Mouse (Mus musculus) layer of hippocampus, postnatal 14 days (tissue): ENCODE results near the gene Zfp280d. TPM values are rescaled to one million over a fixed set of nuclear protein-coding genes. Genes with fewer than 3 reads are reported as not detected.

Source experiments
- DNase-seq, 2 experiments: peaks; one replicate each; pipeline ENCODE4 v3.0.0; 2021 to 2022; ENCODE audit warnings: low spot score in 2 of 2, mixed read lengths in 1 of 2
- long read RNA-seq, 2 experiments: library from polyadenylated mRNA; stranded (forward); transcript quantifications; one replicate each; pipeline ENCODE4 v2.0.0; 2021
- total RNA-seq, 2 experiments: library from RNA; stranded (reverse); gene quantifications; 2 replicates each; pipeline ENCODE4 v1.2.3; 2021

Gene Zfp280d
- 10 to 100 TPM; 48.7 to 55.8 TPM for total RNA-seq
- long read RNA-seq, experiment 1, partial matches to known transcripts, result 2 of 5 reads
- long read RNA-seq, experiment 1, other reads (novel, unspliced or antisense), result 2 of 5 reads
- long read RNA-seq, experiment 2, full-length matches to known transcripts, result 2 of 11 reads
- long read RNA-seq, experiment 2, partial matches to known transcripts, result 4 of 11 reads
- long read RNA-seq, experiment 2, other reads (novel, unspliced or antisense), result 5 of 11 reads

DNA sequence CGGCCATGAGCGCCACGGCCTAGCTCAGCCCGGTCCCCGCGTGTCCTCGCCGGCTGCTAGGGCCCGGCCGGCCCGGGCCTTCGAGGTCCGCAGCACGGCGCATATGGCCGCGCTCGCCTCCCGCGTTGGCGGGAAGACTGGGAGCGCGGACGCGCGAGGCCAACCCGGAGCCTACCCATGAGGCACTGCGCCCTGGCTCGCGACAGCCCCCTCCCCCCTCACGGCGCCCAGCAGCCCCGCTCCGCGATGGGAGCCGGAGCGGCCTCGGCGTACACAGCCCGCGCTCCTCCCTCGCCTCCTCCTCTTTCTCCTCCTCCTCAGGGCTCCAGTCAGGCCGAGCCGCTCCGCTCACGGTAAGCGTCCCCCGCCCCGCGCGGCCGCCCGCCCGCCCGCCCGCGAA, at the start of gene Zfp280d:
TSS of gene Zfp280d (plus strand) at position 184 of the 400 bp plus-strand sequence.
- peak; percentile 88 to 92 for DNase-seq

DNA sequence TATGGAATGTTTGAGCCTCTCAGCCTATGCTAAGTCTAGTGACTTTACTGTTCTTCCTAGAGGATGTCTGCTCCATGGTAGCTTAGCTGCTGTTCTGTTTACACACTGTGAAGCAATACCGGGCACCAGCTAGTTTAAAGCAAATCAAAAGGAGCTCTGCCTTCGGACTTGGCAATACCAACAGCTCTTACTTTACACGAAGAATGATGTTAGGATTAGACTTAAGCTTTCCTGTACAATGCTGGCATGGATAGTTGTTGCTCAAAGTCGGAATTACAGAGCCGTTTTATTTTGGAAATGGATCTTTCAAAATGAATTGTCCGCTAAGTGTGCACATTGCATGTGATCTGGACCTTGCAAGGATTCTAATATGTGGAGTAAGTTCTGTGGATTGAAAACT, 48.1 kb upstream of the Zfp280d start:
- DNase-seq, result no peak

DNA sequence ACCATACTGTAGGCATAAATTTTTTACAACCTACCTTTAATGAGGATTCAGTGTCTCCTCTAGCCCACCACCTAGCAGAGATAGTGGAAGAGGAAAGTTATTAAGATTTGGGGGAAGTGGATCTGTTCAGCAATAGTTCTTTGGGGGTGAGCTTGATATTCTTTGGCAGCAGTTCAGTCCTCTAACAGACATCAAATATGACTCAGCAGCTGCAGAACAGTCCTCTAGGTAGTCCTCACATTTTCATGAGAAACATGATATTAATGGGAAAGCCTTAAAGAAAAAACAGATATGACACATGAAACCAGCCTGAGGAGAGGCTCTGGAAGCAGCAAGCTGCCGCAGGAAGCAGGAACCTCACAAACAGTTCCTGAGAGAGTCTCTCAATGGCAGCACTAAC, 22.0 kb upstream of the Zfp280d start:
- no peak for DNase-seq

GRCm38 (mm10) chr9:72255227-72255626, 19.4 kb upstream of the Zfp280d start:
- no peak for DNase-seq

DNA sequence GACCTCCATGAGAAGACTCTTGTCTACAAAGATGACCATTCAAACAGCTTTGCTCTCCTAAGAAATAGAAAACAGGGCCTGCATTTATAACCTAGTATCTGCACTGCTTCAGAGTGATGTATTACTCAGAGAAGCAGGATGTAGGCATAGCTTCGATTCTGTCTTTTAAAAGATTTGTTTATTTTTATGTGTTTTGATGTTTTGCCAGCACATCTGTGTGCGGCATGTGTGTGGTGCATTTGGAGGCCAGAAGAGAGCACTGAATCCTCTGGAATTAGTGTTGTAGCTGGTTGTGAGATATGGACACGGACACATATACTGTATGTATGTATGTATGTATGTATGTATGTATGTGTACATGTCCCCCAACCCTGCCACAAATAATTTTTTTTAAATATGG, 18.0 kb upstream of the Zfp280d start:
- DNase-seq, result no peak

DNA sequence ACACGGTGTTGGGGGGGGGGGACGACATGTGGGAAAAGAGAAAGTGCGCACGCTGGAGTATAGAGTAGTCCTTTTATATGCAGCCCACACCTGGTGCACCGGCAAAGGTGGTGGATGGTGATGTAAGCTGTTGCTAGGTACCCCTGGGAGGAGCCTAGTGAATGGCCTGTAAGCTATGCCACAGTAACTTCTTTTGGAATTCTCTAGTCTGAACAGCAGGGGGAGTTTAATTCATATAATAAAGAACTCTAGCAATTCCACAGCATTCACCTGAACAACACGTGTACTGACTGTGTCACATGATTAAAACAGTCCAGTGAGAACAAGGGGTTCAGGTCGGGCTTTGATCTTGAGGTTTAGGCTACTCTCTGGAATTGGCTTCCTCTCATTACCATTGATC, 14.3 kb upstream of the Zfp280d start:
- DNase-seq, result no peak

- no peak for DNase-seq
Observed at GRCm38 (mm10) chr9:72264859-72265258, 9.8 kb upstream of the Zfp280d start.

DNA sequence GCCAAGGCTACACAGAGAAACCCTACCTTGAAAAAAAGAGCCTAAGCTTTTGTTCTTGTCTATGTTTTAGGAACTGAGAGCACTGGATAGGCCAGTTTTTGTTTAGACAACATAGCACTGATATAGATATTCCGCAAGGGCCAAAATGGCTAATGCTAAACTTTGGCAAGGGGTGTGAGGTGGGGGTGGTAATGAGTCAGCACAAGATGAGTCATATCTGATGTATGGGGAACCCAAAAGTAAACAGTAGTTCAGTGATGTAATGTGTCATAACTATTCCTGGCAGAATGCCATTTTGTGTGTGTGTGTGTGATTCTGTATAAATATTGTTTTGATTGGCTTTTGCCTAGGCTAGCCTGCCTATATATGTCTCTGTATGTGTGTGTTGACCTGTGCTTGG, 4.5 kb upstream of the Zfp280d start:
- no peak for DNase-seq

GRCm38 (mm10) chr9:72273646-72274410, 832 bp upstream of the Zfp280d start:
- DNase-seq, result no peak

GRCm38 (mm10) chr9:72275101-72275978, 680 bp downstream of the Zfp280d start:
- peak; percentile 53 to 71 for DNase-seq

GRCm38 (mm10) chr9:72275979-72276500, 1.4 kb downstream of the Zfp280d start:
- DNase-seq, result peak in 1 of 2 experiments; percentile 9

GRCm38 (mm10) chr9:72276941-72277340, 2.3 kb downstream of the Zfp280d start:
- DNase-seq, result no peak

DNA sequence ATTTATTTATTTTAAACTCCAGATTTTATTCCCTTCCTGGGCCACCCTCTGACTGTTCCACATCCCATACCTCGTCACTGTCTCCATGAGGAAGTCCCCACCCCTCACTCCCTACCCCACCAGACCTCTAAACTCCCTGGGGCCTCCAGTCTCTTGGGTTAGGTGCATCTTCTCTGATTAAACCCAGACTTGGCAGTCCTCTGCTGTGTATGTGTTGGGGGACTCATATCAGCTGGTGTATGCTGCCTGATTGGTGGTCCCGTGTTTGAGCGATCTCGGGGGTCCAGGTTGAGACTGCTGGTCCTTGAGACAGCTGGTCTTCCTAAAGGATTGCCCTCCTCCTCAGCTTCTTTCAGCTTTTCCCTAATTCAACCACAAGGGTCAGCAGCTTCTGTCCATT, 5.3 kb downstream of the Zfp280d start:
- no peak for DNase-seq

DNA sequence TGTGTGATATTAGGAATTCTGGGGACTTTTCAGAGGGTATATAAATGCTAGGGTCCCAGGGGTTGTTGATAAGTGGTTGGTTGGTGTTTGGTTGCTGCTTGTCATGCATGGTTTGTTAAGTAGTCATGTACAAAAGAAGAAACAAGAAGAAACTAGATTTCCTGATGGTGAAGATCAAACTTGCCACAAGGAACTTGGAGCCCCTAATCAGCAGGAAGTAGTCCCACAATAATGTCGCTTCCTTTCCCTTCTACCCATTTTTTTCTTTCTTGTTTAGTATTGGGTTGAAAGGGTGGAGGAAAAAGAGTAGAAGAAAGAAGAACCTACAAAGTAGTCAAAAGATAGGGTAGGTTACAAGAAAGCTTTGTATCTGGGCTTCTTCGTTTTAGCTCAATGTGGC, 13.0 kb downstream of the Zfp280d start:
- no peak for DNase-seq

GRCm38 (mm10) chr9:72288210-72288609, 13.6 kb downstream of the Zfp280d start:
- DNase-seq, result no peak

DNA sequence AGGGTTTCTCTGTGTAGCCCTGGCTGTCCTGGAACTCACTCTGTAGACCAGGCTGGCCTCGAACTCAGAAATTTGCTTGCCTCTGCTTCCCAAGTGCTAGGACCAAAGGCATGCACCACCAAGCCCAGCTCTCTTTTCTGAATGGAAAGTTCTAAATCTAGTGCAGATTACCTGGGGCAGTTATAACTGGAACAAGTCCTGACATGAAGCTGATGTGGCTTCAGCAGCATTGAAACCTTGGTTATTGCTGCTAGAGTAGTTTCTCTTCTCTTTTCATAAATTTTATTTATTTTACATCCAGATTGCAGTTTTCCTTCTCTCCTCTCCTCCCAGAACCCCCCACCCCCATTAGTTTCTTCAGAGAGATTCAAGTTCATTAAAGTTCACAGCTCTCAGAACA, 14.4 kb downstream of the Zfp280d start:
- no peak for DNase-seq

- no peak for DNase-seq
Observed at GRCm38 (mm10) chr9:72294076-72294475, 19.4 kb downstream of the Zfp280d start.

GRCm38 (mm10) chr9:72309765-72310164, 35.1 kb downstream of the Zfp280d start:
- DNase-seq, result no peak

DNA sequence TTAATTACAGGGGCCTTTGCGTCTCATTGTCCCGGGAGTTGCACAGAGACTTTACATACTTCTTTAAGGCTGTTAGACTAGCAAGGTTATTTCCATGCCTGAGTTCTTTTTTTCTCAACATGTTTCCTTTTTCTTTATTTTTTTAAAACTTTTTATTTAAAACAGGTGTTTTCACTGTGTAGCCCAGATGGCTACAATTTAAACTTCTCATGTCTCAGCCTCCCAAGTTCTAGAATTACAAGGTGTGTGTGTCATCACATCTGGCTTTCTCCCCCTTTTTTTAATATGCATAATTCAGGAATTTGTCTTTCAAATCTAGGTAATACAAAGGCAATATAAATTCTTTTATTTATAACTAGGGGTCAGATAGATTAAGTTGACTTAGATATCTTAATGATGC, 58.6 kb downstream of the Zfp280d start:
- DNase-seq, result no peak

- no peak for DNase-seq
Observed at GRCm38 (mm10) chr9:72336069-72336468, 61.4 kb downstream of the Zfp280d start.

GRCm38 (mm10) chr9:72339119-72339518, 64.5 kb downstream of the Zfp280d start:
- no peak for DNase-seq

- DNase-seq, result peak in 1 of 2 experiments; percentile 8
Observed at GRCm38 (mm10) chr9:72343844-72344243, 69.2 kb downstream of the Zfp280d start.
